Mouse (Mus musculus) MEL-GATA-1-ER (cell line): Measurements from ENCODE around the gene Tmem156.
"Not testable (repeated sequence)": the region's sequence is repeated elsewhere in the genome, so short reads cannot be mapped to it uniquely, and the experiment has no call there.

ENCODE experiments used
- DNase-seq: peaks from one replicate; pipeline ENCODE4 v3.0.0-alpha.2; 2012; ENCODE audit warnings: low read depth; ENCODE audit errors: extremely low read depth

Tmem156 gene

GRCm38 (mm10) chr5:65091921-65092320 lies at the start of gene Tmem156:
TSS of gene Tmem156 (minus strand) at chr5:65092132.
- DNase-seq = no peak

GRCm38 (mm10) chr5:65141242-65141641 lies 49.3 kb upstream of the Tmem156 start:
- DNase-seq = no peak

GRCm38 (mm10) chr5:65137073-65137472 lies 45.1 kb upstream of the Tmem156 start:
- no peak for DNase-seq

- DNase-seq = no peak
Measured at GRCm38 (mm10) chr5:65136159-65136558, 44.2 kb upstream of the Tmem156 start.

- DNase-seq = no peak
Measured at GRCm38 (mm10) chr5:65131211-65131879, 39.4 kb upstream of the Tmem156 start.

- DNase-seq = no peak
Measured at GRCm38 (mm10) chr5:65130528-65131210, 38.7 kb upstream of the Tmem156 start.

- no peak for DNase-seq
Measured at GRCm38 (mm10) chr5:65128481-65128880, 36.5 kb upstream of the Tmem156 start.

- DNase-seq = no peak
Measured at GRCm38 (mm10) chr5:65126137-65126536, 34.2 kb upstream of the Tmem156 start.

- DNase-seq = no peak
Measured at GRCm38 (mm10) chr5:65122616-65123015, 30.7 kb upstream of the Tmem156 start.

- DNase-seq = no peak
Measured at GRCm38 (mm10) chr5:65119918-65120317, 28.0 kb upstream of the Tmem156 start.

GRCm38 (mm10) chr5:65119495-65119894 lies 27.6 kb upstream of the Tmem156 start:
- no peak for DNase-seq

GRCm38 (mm10) chr5:65116789-65117188 lies 24.9 kb upstream of the Tmem156 start:
- no peak for DNase-seq

GRCm38 (mm10) chr5:65113323-65113722 lies 21.4 kb upstream of the Tmem156 start:
- peak; percentile 41 for DNase-seq

GRCm38 (mm10) chr5:65112225-65112624 lies 20.3 kb upstream of the Tmem156 start:
- not testable (repeated sequence) for DNase-seq

GRCm38 (mm10) chr5:65107773-65108432 lies 16.0 kb upstream of the Tmem156 start:
- DNase-seq = peak; percentile 54

- DNase-seq = peak; percentile 30
Measured at GRCm38 (mm10) chr5:65106876-65107772, 15.2 kb upstream of the Tmem156 start, which contains the start of gene Klhl5. TSS of gene Klhl5 (plus strand) at chr5:65107539.

GRCm38 (mm10) chr5:65102641-65103042 lies 10.7 kb upstream of the Tmem156 start:
- no peak for DNase-seq

- DNase-seq = peak; percentile 30
Measured at GRCm38 (mm10) chr5:65102026-65102640, 10.2 kb upstream of the Tmem156 start.

- DNase-seq = no peak
Measured at GRCm38 (mm10) chr5:65101621-65102020, 9.7 kb upstream of the Tmem156 start.

GRCm38 (mm10) chr5:65101209-65101608 lies 9.3 kb upstream of the Tmem156 start:
- DNase-seq = no peak

GRCm38 (mm10) chr5:65100002-65100401 lies 8.1 kb upstream of the Tmem156 start:
- DNase-seq = no peak
